Mouse (Mus musculus): Measurements from ENCODE around the gene Dock4. TPM values are rescaled to one million over a fixed set of nuclear protein-coding genes. Genes with fewer than 3 reads are reported as not detected.

The Dock4 gene
- polyA plus RNA-seq, 1 experiment, result 2.6 TPM

- no peaks in the 10 kb centered on the region for H3K4me1 ChIP-seq (ENCODE audit: control insufficient read depth, insufficient read depth, insufficient read length, low read length)
- no peak overlapping the region for H3K4me3 ChIP-seq (ENCODE audit: insufficient read depth, low read depth, low read length)
- H3K27ac ChIP-seq (replicated peaks; ENCODE audit: low read depth, low read length), result no peak overlapping the region
These were observed 380.7 kb downstream of the Dock4 start for GRCm38 (mm10) chr12:40826491-40826890.

DNA sequence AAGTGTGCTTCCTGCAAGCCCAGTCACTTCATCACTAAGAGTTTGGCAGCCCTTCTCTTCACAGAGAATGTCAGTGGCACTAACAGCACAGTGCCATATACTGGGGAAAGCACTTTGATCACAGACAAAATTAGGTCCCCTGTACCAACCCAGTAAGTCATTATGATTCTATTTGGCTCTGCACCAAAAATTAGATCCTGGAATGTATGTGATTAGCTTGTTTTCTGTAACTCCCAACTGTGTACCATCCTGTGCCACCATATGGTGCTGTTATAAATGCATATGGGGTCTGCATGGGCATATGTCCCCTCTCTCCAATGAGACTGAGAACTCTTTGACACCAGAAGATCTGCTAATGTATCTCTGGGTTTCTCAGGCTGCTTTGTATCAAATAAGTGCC, 382.3 kb downstream of the Dock4 start:
- no peaks in the 10 kb centered on the region for H3K4me1 ChIP-seq (ENCODE audit: control insufficient read depth, insufficient read depth, insufficient read length, low read length)
- no peak overlapping the region for H3K4me3 ChIP-seq (ENCODE audit: insufficient read depth, low read depth, low read length)
- no peak overlapping the region for H3K27ac ChIP-seq (replicated peaks; ENCODE audit: low read depth, low read length)

GRCm38 (mm10) chr12:40829269-40829668, 383.5 kb downstream of the Dock4 start:
- Histone ChIP-seq H3K4me3 (ENCODE audit: insufficient read depth, low read depth, low read length) (no peak overlapping the region), H3K27ac (replicated peaks; ENCODE audit: low read depth, low read length) (no peak overlapping the region), H3K4me1 (ENCODE audit: control insufficient read depth, insufficient read depth, insufficient read length, low read length) (no peaks in the 10 kb centered on the region)

GRCm38 (mm10) chr12:40832157-40832556, 386.4 kb downstream of the Dock4 start:
- H3K4me1 ChIP-seq (ENCODE audit: control insufficient read depth, insufficient read depth, insufficient read length, low read length), result no peaks in the 10 kb centered on the region
- no peak overlapping the region for H3K4me3 ChIP-seq (ENCODE audit: insufficient read depth, low read depth, low read length)
- no peak overlapping the region for H3K27ac ChIP-seq (replicated peaks; ENCODE audit: low read depth, low read length)

DNA sequence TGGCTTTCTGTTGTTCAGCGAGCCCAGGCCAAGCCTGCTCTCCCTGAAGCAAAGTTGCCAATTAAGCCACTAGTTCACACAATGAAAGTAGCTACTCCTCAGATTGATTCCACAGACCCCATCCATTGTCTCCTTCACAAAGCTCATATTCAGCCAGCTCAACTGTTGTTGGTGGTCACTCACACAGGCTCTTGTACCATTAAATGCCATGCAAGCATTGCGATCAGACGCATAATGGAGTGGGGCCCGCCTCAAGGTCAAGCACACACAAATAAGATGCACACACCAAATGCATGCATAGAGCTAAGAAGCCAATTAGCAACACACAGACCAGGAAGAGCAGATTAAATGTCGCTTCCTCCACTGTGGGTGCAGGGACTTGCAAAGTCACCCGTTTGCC, 391.2 kb downstream of the Dock4 start:
- Histone ChIP-seq H3K4me3 (ENCODE audit: insufficient read depth, low read depth, low read length) (no peak overlapping the region), H3K4me1 (ENCODE audit: control insufficient read depth, insufficient read depth, insufficient read length, low read length) (no peaks in the 10 kb centered on the region), H3K27ac (replicated peaks; ENCODE audit: low read depth, low read length) (no peak overlapping the region)

- no peak overlapping the region for H3K27ac ChIP-seq (replicated peaks; ENCODE audit: low read depth, low read length)
- H3K4me3 ChIP-seq (ENCODE audit: insufficient read depth, low read depth, low read length), result no peak overlapping the region
- no peaks in the 10 kb centered on the region for H3K4me1 ChIP-seq (ENCODE audit: control insufficient read depth, insufficient read depth, insufficient read length, low read length)
These were observed 392.0 kb downstream of the Dock4 start for GRCm38 (mm10) chr12:40837597-40838337.

- Histone ChIP-seq H3K4me1 (ENCODE audit: control insufficient read depth, insufficient read depth, insufficient read length, low read length) (no peaks in the 10 kb centered on the region), H3K27ac (replicated peaks; ENCODE audit: low read depth, low read length) (no peak overlapping the region), H3K4me3 (ENCODE audit: insufficient read depth, low read depth, low read length) (no peak overlapping the region)
These were observed 392.6 kb downstream of the Dock4 start for GRCm38 (mm10) chr12:40838338-40838695.

DNA sequence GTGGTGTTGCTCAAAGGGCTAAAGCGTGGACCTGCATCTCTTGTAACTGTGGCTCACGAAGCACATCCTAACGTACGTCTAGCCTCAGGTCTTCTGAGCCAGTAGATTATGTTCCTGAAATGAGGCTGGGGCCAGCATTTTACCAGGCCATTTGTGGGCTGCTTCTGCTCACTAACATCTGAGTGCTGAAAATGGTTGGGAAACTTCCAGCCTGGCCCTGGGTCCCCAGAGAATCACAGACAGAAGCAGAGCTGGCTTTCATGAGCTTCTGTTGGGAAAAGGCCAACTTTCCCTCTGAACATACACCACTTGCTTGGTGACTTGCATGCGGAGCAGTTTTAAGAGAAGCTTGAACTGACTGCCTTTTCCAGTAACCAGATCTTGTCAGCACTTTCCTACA, 393.2 kb downstream of the Dock4 start:
- Histone ChIP-seq H3K4me1 (ENCODE audit: control insufficient read depth, insufficient read depth, insufficient read length, low read length) (no peaks in the 10 kb centered on the region), H3K4me3 (ENCODE audit: insufficient read depth, low read depth, low read length) (no peak overlapping the region), H3K27ac (replicated peaks; ENCODE audit: low read depth, low read length) (no peak overlapping the region)

GRCm38 (mm10) chr12:40839817-40840216, 394.1 kb downstream of the Dock4 start:
- Histone ChIP-seq H3K4me3 (ENCODE audit: insufficient read depth, low read depth, low read length) (no peak overlapping the region), H3K4me1 (ENCODE audit: control insufficient read depth, insufficient read depth, insufficient read length, low read length) (no peaks in the 10 kb centered on the region), H3K27ac (replicated peaks; ENCODE audit: low read depth, low read length) (no peak overlapping the region)

DNA sequence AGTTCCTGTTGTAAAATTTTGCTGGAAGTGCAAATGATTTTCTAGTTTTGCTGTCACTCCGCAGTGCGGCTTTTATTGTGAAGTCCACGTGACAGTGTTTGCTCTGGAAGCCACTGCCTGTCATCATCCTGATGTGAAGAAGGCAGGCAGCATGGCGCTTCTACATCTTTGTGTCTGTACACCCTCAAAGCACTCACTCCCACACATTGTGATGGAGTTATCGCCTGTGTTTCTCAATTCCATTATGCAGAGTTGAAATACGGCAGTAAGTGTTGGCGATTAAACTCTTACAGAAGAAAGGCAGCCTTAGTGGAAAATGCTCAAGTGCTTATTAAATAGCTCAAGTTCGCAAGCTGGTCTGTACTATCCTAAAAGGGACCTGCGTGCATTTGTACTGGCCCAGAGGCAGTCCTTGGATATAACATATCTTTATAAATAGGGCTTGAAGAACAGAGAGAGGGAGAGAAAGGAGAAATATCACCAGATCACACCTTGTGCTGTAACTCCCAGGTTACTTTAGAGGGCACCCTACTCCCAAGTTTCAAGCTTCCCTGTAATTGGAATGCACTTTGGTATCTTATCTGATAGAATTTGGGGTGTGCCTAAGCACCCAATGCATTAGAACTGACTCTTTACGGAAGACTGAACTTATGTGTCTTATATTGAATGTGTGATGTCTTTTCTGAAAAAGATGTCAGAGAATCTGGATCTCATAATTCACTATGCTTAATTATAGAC, 396.7 kb downstream of the Dock4 start:
- H3K27ac ChIP-seq (replicated peaks; ENCODE audit: low read depth, low read length), result no peak overlapping the region
- H3K4me3 ChIP-seq (ENCODE audit: insufficient read depth, low read depth, low read length), result no peak overlapping the region

GRCm38 (mm10) chr12:40842991-40843390, 397.2 kb downstream of the Dock4 start:
- Histone ChIP-seq H3K4me3 (ENCODE audit: insufficient read depth, low read depth, low read length) (no peak overlapping the region), H3K27ac (replicated peaks; ENCODE audit: low read depth, low read length) (no peak overlapping the region), H3K4me1 (ENCODE audit: control insufficient read depth, insufficient read depth, insufficient read length, low read length) (no peaks in the 10 kb centered on the region)

More for the DNA sequence above, 396.7 kb downstream of the Dock4 start:
- no peaks in the 10 kb centered on the region for H3K4me1 ChIP-seq (ENCODE audit: control insufficient read depth, insufficient read depth, insufficient read length, low read length)

- no peaks in the 10 kb centered on the region for H3K4me1 ChIP-seq (ENCODE audit: control insufficient read depth, insufficient read depth, insufficient read length, low read length)
- no peak overlapping the region for H3K4me3 ChIP-seq (ENCODE audit: insufficient read depth, low read depth, low read length)
- no peak overlapping the region for H3K27ac ChIP-seq (replicated peaks; ENCODE audit: low read depth, low read length)
These were observed 397.8 kb downstream of the Dock4 start for GRCm38 (mm10) chr12:40843474-40844080.

DNA sequence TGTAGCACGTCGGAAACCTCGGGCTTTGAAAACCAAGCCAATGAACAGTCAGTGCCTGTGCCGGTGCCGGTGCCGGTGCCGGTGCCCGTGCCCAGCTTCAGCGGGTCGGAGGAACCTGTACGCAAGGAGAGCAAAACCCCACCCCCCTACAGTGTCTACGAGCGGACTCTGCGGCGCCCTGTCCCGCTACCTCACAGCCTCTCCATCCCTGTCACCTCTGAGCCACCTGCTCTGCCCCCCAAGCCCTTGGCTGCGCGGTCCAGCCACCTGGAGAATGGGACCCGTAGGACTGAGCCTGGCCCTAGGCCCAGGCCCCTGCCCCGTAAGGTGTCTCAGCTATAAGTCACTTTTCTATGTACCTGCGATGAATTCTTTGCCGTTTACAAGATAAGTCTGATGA, 398.6 kb downstream of the Dock4 start:
- Histone ChIP-seq H3K27ac (replicated peaks; ENCODE audit: low read depth, low read length) (no peak overlapping the region), H3K4me1 (ENCODE audit: control insufficient read depth, insufficient read depth, insufficient read length, low read length) (no peaks in the 10 kb centered on the region), H3K4me3 (ENCODE audit: insufficient read depth, low read depth, low read length) (no peak overlapping the region)

DNA sequence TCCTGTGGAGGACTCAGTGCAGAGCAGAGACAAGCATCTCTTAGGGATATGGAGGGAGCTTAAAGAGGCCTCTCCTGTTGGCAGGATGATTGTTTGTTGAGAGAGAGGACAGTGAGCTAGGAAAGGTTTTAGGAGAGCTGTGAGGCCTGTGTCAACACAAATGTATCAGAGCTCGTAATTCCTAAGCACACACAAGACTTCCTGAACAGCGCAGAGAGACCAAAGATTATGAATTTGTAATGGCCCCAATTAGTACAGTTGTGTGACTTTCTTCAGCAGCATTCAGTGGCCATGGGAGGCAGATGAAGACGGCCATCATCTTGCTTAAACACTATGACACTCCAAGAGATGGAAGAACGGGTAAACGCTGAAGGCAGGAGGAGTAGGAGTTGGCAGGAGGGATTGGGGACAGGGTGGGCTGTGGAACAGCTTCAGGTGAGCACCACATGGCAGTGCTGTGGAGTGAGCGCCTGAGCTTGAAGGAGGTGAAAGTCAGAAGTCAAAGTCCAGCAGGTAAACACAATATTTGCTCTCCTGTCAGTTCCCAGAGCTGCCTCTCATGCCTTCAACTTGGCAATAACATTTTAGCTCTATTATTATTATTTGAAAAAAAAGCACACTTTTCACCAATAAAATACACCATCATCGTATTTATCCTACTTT, 409.1 kb downstream of the Dock4 start:
- Histone ChIP-seq H3K4me3 (ENCODE audit: insufficient read depth, low read depth, low read length) (no peak overlapping the region), H3K4me1 (ENCODE audit: control insufficient read depth, insufficient read depth, insufficient read length, low read length) (no peaks in the 10 kb centered on the region), H3K27ac (replicated peaks; ENCODE audit: low read depth, low read length) (no peak overlapping the region)

GRCm38 (mm10) chr12:40857466-40857865, 411.7 kb downstream of the Dock4 start:
- H3K4me3 ChIP-seq (ENCODE audit: insufficient read depth, low read depth, low read length), result no peak overlapping the region
- H3K4me1 ChIP-seq (ENCODE audit: control insufficient read depth, insufficient read depth, insufficient read length, low read length), result no peaks in the 10 kb centered on the region
- H3K27ac ChIP-seq (replicated peaks; ENCODE audit: low read depth, low read length), result no peak overlapping the region
